Mouse (Mus musculus): Measurements from ENCODE around the gene Gm10471.
"Not testable (repeated sequence)": the region's sequence is repeated elsewhere in the genome, so short reads cannot be mapped to it uniquely, and the experiment has no call there.

The Gm10471 gene

DNA sequence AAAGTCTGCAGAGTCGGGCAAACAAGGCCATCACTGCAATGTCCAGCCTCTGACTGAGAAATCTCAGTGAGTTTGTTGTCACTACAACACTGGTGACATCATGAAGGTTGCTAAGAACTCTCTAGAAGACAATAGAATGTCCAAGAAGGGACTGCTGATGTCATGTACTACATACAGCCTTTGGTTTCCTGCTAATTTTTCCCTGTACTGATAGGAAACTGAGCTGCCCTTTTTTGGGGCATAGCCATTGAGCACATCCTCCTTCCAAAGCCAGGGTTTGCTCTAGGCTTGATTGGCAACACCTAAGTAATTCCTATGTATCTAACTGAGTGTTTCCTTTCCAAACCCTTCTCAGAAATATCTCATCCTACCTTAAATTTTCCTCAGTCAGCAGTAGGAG lies at the start of gene Gm10471:
Gm10471 (minus strand) TSS at position 101 of the 400 bp plus-strand sequence.
- not testable (repeated sequence) for ATAC-seq (ENCODE audit: insufficient number of reproducible peaks, low FRiP score, low TSS enrichment)

DNA sequence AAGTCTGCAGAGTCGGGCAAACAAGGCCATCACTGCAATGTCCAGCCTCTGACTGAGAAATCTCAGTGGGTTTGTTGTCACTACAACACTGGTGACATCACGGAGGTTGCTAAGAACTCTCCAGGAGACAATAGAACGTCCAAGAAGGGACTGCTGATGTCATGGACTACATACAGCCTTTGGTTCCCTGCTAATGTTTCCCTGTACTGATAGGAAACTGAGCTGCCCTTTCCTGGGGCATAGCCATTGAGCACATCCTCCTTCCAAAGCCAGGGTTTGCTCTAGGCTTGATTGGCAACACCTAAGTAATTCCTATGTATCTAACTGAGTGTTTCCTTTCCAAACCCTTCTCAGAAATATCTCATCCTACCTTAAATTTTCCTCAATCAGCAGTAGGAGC lies 32.2 kb upstream of the Gm10471 start, which contains the start of gene Gm10220:
Gm10220 (minus strand) TSS at position 101 of the 400 bp plus-strand sequence.
- not testable (repeated sequence) for ATAC-seq (ENCODE audit: insufficient number of reproducible peaks, low FRiP score, low TSS enrichment)

DNA sequence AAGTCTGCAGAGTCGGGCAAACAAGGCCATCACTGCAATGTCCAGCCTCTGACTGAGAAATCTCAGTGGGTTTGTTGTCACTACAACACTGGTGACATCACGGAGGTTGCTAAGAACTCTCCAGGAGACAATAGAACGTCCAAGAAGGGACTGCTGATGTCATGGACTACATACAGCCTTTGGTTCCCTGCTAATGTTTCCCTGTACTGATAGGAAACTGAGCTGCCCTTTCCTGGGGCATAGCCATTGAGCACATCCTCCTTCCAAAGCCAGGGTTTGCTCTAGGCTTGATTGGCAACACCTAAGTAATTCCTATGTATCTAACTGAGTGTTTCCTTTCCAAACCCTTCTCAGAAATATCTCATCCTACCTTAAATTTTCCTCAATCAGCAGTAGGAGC lies 16.2 kb upstream of the Gm10471 start, which contains the start of gene 5031410I06Rik:
5031410I06Rik (minus strand) TSS at position 101 of the 400 bp plus-strand sequence.
- not testable (repeated sequence) for ATAC-seq (ENCODE audit: insufficient number of reproducible peaks, low FRiP score, low TSS enrichment)

DNA sequence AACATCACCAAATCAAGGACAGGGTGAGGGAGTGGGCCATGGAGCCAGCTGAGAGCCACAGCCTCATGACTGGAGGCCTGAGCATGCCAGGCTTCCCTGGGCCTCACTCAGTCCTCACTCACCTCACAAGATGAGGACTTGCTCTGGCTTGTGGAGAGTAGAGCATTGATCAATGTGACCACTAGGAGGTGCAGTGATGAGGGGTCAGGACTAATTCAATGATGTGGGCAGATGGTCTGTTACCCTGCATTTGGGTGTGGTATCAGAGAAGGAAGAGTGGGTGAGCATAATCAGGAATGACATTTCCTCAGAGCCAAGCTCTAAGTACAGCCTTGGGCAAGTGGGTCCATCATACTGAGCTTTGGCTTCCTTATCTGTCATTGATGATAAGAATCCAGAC lies 10.1 kb downstream of the Gm10471 start:
- not testable (repeated sequence) for ATAC-seq (ENCODE audit: insufficient number of reproducible peaks, low FRiP score, low TSS enrichment)

DNA sequence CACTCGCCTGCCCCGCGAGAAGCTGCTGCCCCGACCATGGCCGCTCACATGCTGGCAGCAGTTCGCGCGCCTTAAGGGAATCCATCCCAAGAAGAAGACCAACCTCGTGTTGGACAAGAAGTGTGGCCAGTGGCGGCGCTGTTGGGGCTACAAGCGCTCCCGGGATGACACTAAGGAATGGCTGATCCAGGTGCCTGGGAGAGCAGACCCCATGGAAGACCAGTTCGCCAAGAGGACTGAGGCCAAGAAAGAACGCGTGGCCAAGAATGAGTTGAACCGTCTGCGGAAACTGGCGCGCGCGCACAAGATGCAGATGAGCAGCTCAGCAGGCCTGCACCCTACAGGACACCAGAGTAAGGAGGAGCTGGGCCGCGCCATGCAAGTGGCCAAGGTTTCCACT lies 18.4 kb downstream of the Gm10471 start:
- no peak for ATAC-seq (ENCODE audit: insufficient number of reproducible peaks, low FRiP score, low TSS enrichment)

DNA sequence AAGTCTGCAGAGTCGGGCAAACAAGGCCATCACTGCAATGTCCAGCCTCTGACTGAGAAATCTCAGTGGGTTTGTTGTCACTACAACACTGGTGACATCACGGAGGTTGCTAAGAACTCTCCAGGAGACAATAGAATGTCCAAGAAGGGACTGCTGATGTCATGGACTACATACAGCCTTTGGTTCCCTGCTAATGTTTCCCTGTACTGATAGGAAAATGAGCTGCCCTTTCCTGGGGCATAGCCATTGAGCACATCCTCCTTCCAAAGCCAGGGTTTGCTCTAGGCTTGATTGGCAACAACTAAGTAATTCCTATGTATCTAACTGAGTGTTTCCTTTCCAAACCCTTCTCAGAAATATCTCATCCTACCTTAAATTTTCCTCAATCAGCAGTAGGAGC lies 30.6 kb downstream of the Gm10471 start, which contains the start of gene Gm7347:
Gm7347 (minus strand) TSS at position 101 of the 400 bp plus-strand sequence.
- not testable (repeated sequence) for ATAC-seq (ENCODE audit: insufficient number of reproducible peaks, low FRiP score, low TSS enrichment)

DNA sequence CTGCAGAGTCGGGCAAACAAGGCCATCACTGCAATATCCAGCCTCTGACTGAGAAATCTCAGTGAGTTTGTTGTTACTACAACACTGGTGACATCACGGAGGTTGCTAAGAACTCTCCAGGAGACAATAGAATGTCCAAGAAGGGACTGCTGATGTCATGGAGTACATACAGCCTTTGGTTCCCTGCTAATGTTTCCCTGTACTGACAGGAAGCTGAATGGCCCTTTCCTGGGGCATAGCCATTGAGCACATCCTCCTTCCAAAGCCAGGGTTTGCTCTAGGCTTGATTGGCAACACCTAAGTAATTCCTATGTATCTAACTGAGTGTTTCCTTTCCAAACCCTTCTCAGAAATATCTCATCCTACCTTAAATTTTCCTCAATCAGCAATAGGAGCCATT lies 49.6 kb downstream of the Gm10471 start, which contains the start of gene Speer4a:
Speer4a (minus strand) TSS at position 101 of the 400 bp plus-strand sequence.
- not testable (repeated sequence) for ATAC-seq (ENCODE audit: insufficient number of reproducible peaks, low FRiP score, low TSS enrichment)
